Mouse (Mus musculus): Measurements from ENCODE around the gene Ubc.

Ubc gene

DNA sequence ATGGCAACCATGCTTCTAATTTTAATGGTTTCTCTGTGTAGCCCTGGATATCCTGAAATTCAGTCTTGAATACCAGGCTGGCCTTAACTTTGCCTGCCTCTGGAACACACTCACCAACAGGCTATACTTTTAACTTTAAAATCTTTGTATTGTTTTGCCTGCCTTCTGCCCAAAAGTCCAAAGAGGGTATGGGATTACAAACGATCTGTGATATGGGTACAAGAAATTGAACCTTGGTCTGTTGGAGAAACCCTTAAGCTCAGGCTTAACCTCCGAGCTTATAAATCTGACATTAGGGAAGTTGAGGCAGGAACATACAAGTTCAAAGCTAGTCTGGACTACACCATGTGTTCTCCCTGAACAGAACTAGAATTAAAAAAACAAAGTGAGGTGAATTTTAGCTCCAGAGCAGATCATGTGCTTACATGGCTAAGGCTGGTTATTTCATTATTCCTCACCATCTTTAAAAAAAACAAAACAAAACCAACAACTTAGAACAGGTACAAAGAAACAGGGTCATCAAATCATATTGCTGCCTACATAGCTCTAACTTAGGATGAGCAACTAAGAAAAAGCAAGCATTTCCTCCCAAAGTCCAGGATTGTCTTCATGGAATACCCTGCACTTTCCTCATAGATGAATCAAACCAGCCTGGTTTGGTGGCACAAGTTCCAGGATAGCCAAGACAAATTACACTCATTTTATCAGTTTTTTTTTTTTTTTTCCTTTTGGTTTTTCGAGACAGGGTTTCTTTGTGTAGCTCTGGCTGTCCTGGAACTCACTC, 6.2 kb downstream of the Ubc start:
- no peak for DNase-seq (ENCODE audit: low read depth, low spot score)

GRCm38 (mm10) chr5:125382673-125383558, 7.1 kb downstream of the Ubc start:
- peak; percentile 87 for DNase-seq (ENCODE audit: low read depth, low spot score)

DNA sequence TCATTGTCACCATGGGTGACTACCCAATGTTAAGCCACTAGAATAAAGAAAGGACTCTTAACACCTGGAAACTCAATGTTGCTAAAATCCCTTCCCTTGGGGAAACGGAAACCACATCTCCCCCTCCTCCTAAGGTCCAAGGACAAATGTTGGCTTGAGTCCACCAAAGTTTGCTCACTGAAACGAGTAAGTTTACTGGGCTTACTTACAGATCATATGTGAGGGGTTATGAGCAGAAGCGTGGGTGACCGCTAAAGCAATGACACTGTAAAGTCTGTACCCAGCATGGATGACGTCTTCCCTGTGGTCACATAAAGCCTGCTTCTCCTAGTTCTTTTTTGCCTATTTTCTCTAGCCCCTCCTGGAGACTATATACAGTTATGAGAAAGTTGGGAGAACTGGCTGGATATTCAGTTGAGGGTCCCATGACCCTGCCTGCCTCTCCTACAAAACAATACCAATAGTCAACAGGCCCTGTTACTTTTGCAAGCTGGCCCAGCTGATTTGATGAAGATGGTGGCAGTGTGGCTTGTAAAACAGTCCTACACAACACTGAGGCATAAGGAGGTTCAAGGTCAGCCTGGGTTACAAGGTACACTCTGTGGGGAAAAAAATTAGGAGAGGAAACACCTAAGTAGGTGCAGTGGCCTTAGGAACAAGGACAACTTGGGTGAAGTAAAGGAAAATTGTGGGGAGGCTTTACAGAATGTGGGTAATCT, 7.9 kb downstream of the Ubc start:
- DNase-seq (ENCODE audit: low read depth, low spot score): no peak

DNA sequence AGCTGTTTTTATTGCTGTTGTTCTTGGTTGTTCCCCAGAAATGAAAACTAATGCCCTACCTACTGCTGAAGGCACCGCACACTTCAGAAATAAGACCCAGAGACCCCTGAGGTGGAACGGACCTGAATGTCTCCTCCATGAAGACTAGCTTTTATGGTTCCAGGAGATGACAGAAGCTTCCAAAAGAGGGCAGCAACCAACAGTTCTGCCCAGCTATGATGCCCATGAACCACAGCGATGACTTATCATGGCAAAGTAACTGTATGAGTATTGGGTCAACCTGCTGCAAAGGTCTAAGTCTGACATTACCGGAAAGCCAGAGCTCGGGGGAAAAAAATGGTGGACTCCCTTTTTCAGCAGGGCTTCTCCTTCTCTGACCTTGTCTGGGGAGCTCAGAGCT, 11.1 kb downstream of the Ubc start:
- no peak for DNase-seq (ENCODE audit: low read depth, low spot score)

- no peak for DNase-seq (ENCODE audit: low read depth, low spot score)
These were observed 12.8 kb downstream of the Ubc start for GRCm38 (mm10) chr5:125377214-125377613.

DNA sequence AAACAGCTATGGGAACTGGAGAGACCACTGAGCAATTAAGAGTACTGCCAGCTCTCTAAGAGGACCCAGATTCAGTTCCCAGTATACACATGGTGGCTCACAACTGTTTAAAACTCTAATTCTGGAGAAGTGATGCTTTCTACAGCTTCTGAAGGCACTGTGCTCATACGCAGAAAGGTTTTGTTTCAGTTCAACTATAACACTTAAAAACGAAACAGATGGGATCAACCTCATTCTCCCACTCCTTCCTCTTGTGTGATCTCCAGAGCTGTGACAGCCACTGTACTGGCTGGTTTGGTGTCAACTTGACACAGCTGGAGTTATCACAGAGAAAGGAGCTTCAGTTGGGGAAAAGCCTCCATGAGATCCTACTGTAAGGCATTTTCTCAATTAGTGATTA, 14.1 kb downstream of the Ubc start:
- peak; percentile 70 for DNase-seq (ENCODE audit: low read depth, low spot score)

- no peak for DNase-seq (ENCODE audit: low read depth, low spot score)
These were observed 18.0 kb downstream of the Ubc start for GRCm38 (mm10) chr5:125372027-125372426.

DNA sequence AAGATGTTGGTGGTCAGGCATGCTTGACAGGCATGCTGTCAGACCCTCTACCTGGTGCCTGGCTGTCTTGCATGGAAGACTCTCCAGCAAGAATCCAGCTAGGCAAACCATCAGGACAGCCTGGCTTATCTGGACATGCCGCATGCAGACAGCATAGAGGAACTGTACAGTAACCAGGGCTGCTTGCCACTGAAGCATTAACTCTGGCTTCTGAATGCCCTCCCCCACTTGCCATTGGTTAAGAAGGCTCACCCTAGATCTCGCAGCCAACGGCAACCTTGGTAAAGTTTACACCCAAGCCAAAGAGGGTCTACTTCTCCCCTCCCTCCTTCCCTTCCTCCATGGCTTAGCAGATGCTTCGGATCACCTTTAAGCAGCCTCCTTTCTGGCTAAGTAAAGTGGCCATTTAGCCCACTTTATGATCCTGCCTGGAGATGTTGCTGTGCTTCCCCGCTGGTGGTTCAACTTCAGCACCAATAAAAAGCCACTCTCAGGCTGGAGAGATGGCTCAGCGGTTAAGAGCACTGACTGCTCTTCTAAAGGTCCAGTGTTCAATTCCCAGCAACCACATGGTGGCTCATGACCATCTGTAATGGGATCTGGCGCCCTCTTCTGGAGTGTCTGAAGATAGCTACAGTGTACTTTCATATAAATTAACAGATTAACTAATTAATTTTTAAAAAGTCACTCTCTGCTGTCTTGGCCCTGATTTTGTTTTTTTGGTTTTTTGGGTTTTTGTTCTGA, 18.9 kb downstream of the Ubc start:
- no peak for DNase-seq (ENCODE audit: low read depth, low spot score)

GRCm38 (mm10) chr5:125368568-125368967, 21.4 kb downstream of the Ubc start:
- peak; percentile 89 for DNase-seq (ENCODE audit: low read depth, low spot score)

GRCm38 (mm10) chr5:125368156-125368555, 21.8 kb downstream of the Ubc start:
- DNase-seq (ENCODE audit: low read depth, low spot score): no peak

- DNase-seq (ENCODE audit: low read depth, low spot score): no peak
These were observed 25.1 kb downstream of the Ubc start for GRCm38 (mm10) chr5:125364851-125365429.

DNA sequence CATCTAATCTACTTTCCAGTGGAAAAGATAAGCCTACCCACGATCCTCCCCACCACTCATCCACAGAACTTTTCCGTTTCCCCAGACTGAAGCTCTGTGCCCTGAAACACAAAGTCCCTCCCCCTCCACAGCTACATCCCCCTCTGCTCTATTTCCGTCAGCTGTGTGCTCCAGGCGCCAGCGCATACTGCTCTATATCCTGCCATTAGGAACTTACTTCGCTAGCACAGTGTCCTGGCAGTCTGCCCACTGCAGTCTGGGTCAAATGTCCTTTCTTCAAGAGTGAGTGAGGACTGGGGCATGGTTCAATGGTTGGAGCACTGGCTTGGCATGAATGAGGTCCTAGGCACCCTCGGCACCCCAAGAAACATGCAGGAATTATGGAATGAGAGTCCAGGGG, 26.1 kb downstream of the Ubc start:
- peak; percentile 47 for DNase-seq (ENCODE audit: low read depth, low spot score)

DNA sequence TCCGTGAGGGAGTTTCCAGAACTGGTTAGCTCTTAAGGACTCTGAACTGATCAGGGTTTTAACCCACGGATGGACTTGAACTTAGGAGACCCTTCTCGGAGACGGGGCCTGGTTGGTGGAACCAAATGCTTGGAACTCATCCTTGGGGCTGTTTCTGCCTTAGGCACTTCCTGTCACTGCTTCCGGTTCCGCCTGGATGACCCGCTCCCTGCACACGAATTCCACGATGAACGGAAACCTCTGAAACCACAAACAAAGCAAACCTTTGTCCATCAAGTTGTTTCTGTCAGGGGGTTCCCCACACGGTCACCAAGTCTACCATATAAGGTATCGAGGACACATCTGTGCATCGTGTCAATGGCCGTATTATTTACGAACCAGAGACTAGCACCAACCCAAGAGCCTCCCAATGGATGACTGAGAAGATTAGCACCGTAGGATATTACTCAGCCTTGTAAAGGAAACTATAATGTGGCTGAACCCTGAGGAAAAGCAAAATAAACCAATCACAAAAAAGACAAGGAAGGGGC, 29.0 kb downstream of the Ubc start:
- DNase-seq (ENCODE audit: low read depth, low spot score): peak; percentile 35

DNA sequence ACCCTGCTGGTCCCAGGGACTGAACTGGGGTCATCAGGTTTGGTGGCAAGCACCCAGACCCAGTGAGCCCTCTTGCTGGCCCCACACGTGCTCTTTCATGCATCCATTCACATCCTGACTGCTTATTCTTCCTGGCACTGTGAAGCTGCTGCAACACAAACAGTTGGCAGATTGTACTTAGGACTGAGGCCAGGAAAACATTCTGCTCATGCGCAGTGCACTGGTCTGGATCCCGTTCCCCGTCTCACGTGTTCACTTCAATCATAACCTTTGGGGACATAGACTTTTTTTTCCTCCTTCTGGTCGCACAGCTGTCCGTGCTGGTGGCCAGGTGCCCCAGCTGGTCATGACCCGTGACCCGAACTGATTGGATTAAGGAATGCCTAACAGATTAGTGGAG, 29.4 kb downstream of the Ubc start:
- DNase-seq (ENCODE audit: low read depth, low spot score): peak; percentile 67

DNA sequence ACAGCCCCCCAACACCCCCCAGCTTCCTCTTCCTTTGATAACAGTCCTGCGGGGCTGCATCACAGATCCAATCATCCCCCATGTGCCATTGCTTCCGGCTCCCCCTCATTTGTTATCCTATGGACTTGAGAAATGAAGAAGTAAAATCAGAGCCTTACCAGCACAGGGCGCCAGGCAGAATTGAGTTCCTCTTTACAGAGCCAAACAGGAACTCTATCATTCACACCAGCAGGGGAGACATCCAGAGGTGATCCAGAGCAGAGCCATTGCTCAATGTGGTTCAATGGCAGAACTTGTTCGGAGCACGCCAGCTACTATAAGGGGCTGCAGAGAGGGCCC, 31.8 kb downstream of the Ubc start:
- DNase-seq (ENCODE audit: low read depth, low spot score): peak; percentile 35

DNA sequence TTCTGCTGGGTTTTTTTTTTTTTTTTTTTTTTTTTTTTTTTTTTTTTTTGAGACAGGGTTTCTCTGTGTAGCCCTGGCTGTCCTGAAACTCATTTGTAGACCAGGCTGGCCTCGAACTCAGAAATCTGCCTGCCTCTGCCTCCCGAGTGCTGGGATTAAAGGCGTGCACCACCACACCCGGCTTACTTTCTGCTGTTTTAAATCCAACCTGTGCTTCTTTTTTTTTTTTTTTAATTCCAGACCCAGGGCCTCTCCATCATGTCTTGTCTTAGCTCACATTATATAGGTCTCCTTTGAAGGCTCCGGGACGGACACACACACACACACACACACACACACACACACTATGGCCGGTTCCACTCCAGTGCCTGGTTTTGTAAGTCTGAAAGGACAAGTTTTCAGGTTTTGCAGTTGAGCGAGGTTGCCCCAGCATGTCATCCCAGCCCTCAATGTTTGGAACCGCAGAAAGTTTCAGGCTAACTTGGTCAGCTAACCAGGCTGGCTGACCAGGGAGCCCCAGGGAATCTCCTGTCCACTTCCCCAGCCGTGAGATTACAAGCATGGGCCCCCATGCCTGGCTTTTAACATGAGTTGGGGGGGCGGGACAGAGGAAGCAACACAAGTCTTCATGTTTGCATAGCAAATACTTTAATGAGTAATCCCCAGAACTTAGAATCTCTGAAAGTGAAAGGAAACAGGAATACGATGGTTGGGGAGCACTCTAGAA, 32.3 kb downstream of the Ubc start:
- DNase-seq (ENCODE audit: low read depth, low spot score): no peak

DNA sequence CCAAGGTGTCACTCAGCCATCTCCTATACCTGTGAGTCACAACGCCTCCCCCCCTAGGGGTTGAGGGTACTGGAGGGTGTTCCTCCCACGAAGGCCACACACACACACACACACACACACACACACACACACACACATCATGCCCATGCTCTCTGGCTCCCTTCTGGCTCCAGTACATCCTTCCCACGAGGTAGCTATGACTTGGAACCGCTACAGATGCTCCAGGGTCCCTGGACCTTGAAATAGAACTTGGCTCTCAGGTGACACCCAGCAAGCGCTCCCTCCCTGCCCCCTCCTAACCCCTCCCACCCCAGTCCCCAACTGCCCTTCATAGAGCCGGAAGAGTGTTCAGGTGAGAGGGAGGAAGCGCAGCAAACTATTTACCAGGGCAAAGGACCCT, 34.4 kb downstream of the Ubc start:
- no peak for DNase-seq (ENCODE audit: low read depth, low spot score)

GRCm38 (mm10) chr5:125354885-125355492, 35.0 kb downstream of the Ubc start:
- DNase-seq (ENCODE audit: low read depth, low spot score): peak; percentile 12

DNA sequence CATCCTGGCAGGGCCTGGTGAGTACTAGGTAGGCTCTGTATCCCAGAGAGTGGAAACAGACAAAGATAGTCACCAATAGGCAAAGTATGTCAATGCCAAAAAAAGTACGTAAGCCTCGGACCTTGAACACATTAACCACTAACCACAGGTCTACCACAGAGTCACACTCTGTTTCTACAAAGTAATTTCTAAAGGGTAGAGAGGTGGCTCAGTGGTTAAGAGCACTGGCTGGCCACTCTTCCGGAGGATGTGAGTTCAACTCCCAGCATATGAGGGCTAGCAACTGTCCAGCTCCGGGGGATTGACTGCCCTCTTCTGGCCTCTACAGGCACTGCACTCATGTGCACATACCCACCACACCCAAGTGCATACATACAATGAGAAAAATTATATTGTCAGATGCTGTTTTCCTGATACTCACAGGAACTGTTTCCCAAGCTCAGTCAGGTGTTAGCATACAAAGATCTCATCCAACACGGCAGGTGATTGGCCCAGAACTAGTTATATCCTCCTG, 37.2 kb downstream of the Ubc start:
- DNase-seq (ENCODE audit: low read depth, low spot score): no peak

GRCm38 (mm10) chr5:125351939-125352338, 38.1 kb downstream of the Ubc start:
- no peak for DNase-seq (ENCODE audit: low read depth, low spot score)
